Mouse (Mus musculus): Measurements from ENCODE around the gene Ampd1.

The Ampd1 gene

GRCm38 (mm10) chr3:103142366-103142765 lies 68.6 kb downstream of the Ampd1 start:
- in situ Hi-C loops (cut with MboI; ENCODE audit: low pct_unique_long_range_greater_than_20kb in 1 of 2, low sequenced_read_pairs in 2 of 2, unreplicated experiment in 1 of 2): no loop called here

- in situ Hi-C loops (cut with MboI; ENCODE audit: low pct_unique_long_range_greater_than_20kb in 1 of 2, low sequenced_read_pairs in 2 of 2, unreplicated experiment in 1 of 2): loop anchor here in 1 of 2 experiments (5.0 kb wide), 1 partner anchor 38 kb away; no protein-coding TSS in a partner anchor
Observed at GRCm38 (mm10) chr3:103145336-103145735, 71.5 kb downstream of the Ampd1 start.

GRCm38 (mm10) chr3:103145791-103146190 lies 72.0 kb downstream of the Ampd1 start:
- in situ Hi-C loops (cut with MboI; ENCODE audit: low pct_unique_long_range_greater_than_20kb in 1 of 2, low sequenced_read_pairs in 2 of 2, unreplicated experiment in 1 of 2): loop anchor here in 1 of 2 experiments (5.0 kb wide), 1 partner anchor 38 kb away; no protein-coding TSS in a partner anchor

- in situ Hi-C loops (cut with MboI; ENCODE audit: low pct_unique_long_range_greater_than_20kb in 1 of 2, low sequenced_read_pairs in 2 of 2, unreplicated experiment in 1 of 2): loop anchor here in 1 of 2 experiments (5.0 kb wide), 1 partner anchor 39 kb away; no protein-coding TSS in a partner anchor
Observed at GRCm38 (mm10) chr3:103146330-103147166, 72.7 kb downstream of the Ampd1 start.

- in situ Hi-C loops (cut with MboI; ENCODE audit: low pct_unique_long_range_greater_than_20kb in 1 of 2, low sequenced_read_pairs in 2 of 2, unreplicated experiment in 1 of 2): loop anchor here in 1 of 2 experiments (5.0 kb wide), 1 partner anchor 40 kb away; no protein-coding TSS in a partner anchor
Observed at GRCm38 (mm10) chr3:103147775-103148174, 74.0 kb downstream of the Ampd1 start.

- in situ Hi-C loops (cut with MboI; ENCODE audit: low pct_unique_long_range_greater_than_20kb in 1 of 2, low sequenced_read_pairs in 2 of 2, unreplicated experiment in 1 of 2): loop anchor here in 1 of 2 experiments (5.0 kb wide), 1 partner anchor 42 kb away; no protein-coding TSS in a partner anchor
Observed at GRCm38 (mm10) chr3:103148941-103149340, 75.1 kb downstream of the Ampd1 start.
